Mouse (Mus musculus) forebrain, embryonic 16.5 days (tissue): ENCODE measurements around the gene Rtbdn. TPM values are rescaled to one million over a fixed set of nuclear protein-coding genes. Genes with fewer than 3 reads are reported as not detected.

ENCODE experiments used
- ATAC-seq: fragments of 200-750 bp; cut with Nextera tagmentation; 2 replicates; pipeline ENCODE4 v1.8.0; 2017; ENCODE audit warnings: mild to moderate bottlenecking, moderate library complexity
- H3K27ac ChIP-seq: fragments of 300-500 bp; sonication (generic); 2 replicates; pipeline ENCODE4 v1.5.1; 2014; ENCODE audit warnings: low read length, control low read depth
- H3K27me3 ChIP-seq: fragments of 300-500 bp; sonication (generic); replicated peaks from 2 replicates; pipeline ENCODE4 v1.6.1; 2014; ENCODE audit warnings: low read length; ENCODE audit not compliant: control insufficient read depth, insufficient read depth
- H3K36me3 ChIP-seq: fragments of 300-500 bp; sonication (generic); 2 replicates; pipeline ENCODE4 v1.6.1; 2014; ENCODE audit not compliant: control insufficient read depth, insufficient read depth
- H3K4me1 ChIP-seq: fragments of 300-500 bp; sonication (generic); replicated peaks from 2 replicates; pipeline ENCODE4 v1.6.1; 2014; ENCODE audit warnings: low read length; ENCODE audit not compliant: control insufficient read depth, insufficient read depth
- H3K4me2 ChIP-seq: fragments of 300-500 bp; sonication (generic); 2 replicates; pipeline ENCODE4 v1.6.1; 2014; ENCODE audit warnings: mild to moderate bottlenecking, low read length, control low read depth
- H3K4me3 ChIP-seq: fragments of 300-500 bp; sonication (generic); replicated peaks from 2 replicates; pipeline ENCODE4 v1.5.1; 2014; ENCODE audit warnings: mild to moderate bottlenecking, low read length, control low read depth
- H3K9ac ChIP-seq: fragments of 300-500 bp; sonication (generic); replicated peaks from 2 replicates; pipeline ENCODE4 v1.6.1; 2014; ENCODE audit warnings: low read depth, low read length, control low read depth
- H3K9me3 ChIP-seq: fragments of 300-500 bp; sonication (generic); 2 replicates; pipeline ENCODE4 v1.6.1; 2016; ENCODE audit warnings: low read length; ENCODE audit not compliant: control insufficient read depth
- WGBS: fragments of 180-500 bp; shearing (Covaris S2); extraction: QIAGEN DNeasy Blood & Tissue Kit; methylation state at CpG from one replicate; pipeline ENCODE4 v1.1.7; 2014; 5-methylcytosine and 5-hydroxymethylcytosine counted together
- polyA plus RNA-seq: library from polyadenylated mRNA; unstranded; fragments of >200 nt; fragmentation: Nextera tagmentation; extraction: Ambion mirVana; gene quantifications from 2 replicates; pipeline ENCODE4 v1.2.1, GENCODE M21; 2015

The Rtbdn gene
- polyA plus RNA-seq, 1 experiment from 2014 or later = 2.4 TPM

- 0 out of 2 replicates have a peak overlapping the region, but pooled peaks have one; percentile 26 for H3K9ac ChIP-seq
These were observed 42.5 kb downstream of the Rtbdn start for GRCm38 (mm10) chr8:84989311-84989731.

GRCm38 (mm10) chr8:84989810-84990209 is 43.0 kb downstream of the Rtbdn start:
- ATAC-seq = peak; percentile 51
- peak overlapping the region; percentile 74 for H3K4me3 ChIP-seq
- under 1% methylated on average over 15 of the region's 15 CpGs for WGBS

More at GRCm38 (mm10) chr8:84989311-84989731, 42.5 kb downstream of the Rtbdn start:
- Histone ChIP-seq H3K36me3 (no peaks in the 10 kb centered on the region), H3K27ac (no peak overlapping the region), H3K9me3 (no peaks in the 10 kb centered on the region), H3K27me3 (peaks cover 10% of the 10 kb centered on the region; the same call in 1 of the 2 replicates), H3K4me1 (peaks cover 33% of the 10 kb centered on the region), H3K4me2 (peak overlapping the region; percentile 97), H3K4me3 (no peak overlapping the region)
- WGBS = 12% methylated on average over 15 of the region's 15 CpGs
- ATAC-seq = no peak

GRCm38 (mm10) chr8:84990349-84990748 is 43.6 kb downstream of the Rtbdn start, which contains the start of gene Hook2:
Gene Hook2, plus strand, starts transcription at chr8:84990603.
- Histone ChIP-seq H3K9ac (peak within 1 kb of the TSS; percentile 81), H3K27ac (peak within 1 kb of the TSS; percentile 82), H3K4me3 (peak within 1 kb of the TSS; percentile 74), H3K9me3 (no peaks in the 10 kb centered on the region), H3K4me1 (peaks cover 25% of the 10 kb centered on the region), H3K27me3 (peaks cover 10% of the 10 kb centered on the region; the same call in 1 of the 2 replicates), H3K36me3 (no peaks in the 10 kb centered on the region), H3K4me2 (peak within 1 kb of the TSS; percentile 97)
- ATAC-seq = peak; percentile 89
- 0% methylated on average over 26 of the region's 28 CpGs for WGBS

More at GRCm38 (mm10) chr8:84989810-84990209, 43.0 kb downstream of the Rtbdn start:
- Histone ChIP-seq H3K9me3 (no peaks in the 10 kb centered on the region), H3K27me3 (peaks cover 10% of the 10 kb centered on the region; the same call in 1 of the 2 replicates), H3K36me3 (no peaks in the 10 kb centered on the region), H3K4me2 (peak overlapping the region; percentile 97), H3K4me1 (peaks cover 30% of the 10 kb centered on the region), H3K27ac (peak overlapping the region; percentile 82), H3K9ac (peak overlapping the region; percentile 59)

- 2% methylated on average over 15 of the region's 15 CpGs for WGBS
- Histone ChIP-seq H3K9ac (peak overlapping the region; percentile 81), H3K4me1 (peaks cover 20% of the 10 kb centered on the region), H3K27me3 (peaks cover 10% of the 10 kb centered on the region; the same call in 1 of the 2 replicates), H3K36me3 (no peaks in the 10 kb centered on the region), H3K9me3 (no peaks in the 10 kb centered on the region), H3K4me2 (peak overlapping the region; percentile 97), H3K27ac (0 out of 2 replicates have a peak overlapping the region, but pooled peaks have one; percentile 28), H3K4me3 (peak overlapping the region; percentile 74)
- ATAC-seq = peak; percentile 7; the same call in 1 of the 2 replicates
These were observed 44.0 kb downstream of the Rtbdn start for GRCm38 (mm10) chr8:84990836-84991235.

- H3K4me1 ChIP-seq = peaks cover 19% of the 10 kb centered on the region
- no peak overlapping the region for H3K4me2 ChIP-seq
- H3K36me3 ChIP-seq = no peaks in the 10 kb centered on the region
- H3K4me3 ChIP-seq = no peak overlapping the region
- no peak for ATAC-seq
- WGBS = 92% methylated on average over 9 of the region's 9 CpGs
- no peak overlapping the region for H3K9ac ChIP-seq
- no peaks in the 10 kb centered on the region for H3K9me3 ChIP-seq
- no peak overlapping the region for H3K27ac ChIP-seq
- H3K27me3 ChIP-seq = no peaks in the 10 kb centered on the region
These were observed 47.6 kb downstream of the Rtbdn start for GRCm38 (mm10) chr8:84994375-84994774.

GRCm38 (mm10) chr8:84995680-84996079 is 48.9 kb downstream of the Rtbdn start:
- Histone ChIP-seq H3K27ac (no peak overlapping the region), H3K4me1 (peaks cover 13% of the 10 kb centered on the region), H3K9ac (peak overlapping the region; percentile 29; the same call in 1 of the 2 replicates), H3K36me3 (no peaks in the 10 kb centered on the region), H3K9me3 (no peaks in the 10 kb centered on the region), H3K4me3 (no peak overlapping the region), H3K4me2 (no peak overlapping the region), H3K27me3 (no peaks in the 10 kb centered on the region)
- 14% methylated on average over 25 of the region's 25 CpGs for WGBS
- ATAC-seq = peak; percentile 15; the same call in 1 of the 2 replicates

GRCm38 (mm10) chr8:84996978-84997377 is 50.2 kb downstream of the Rtbdn start:
- Histone ChIP-seq H3K4me3 (no peak overlapping the region), H3K4me2 (no peak overlapping the region), H3K9ac (no peak overlapping the region), H3K27me3 (no peaks in the 10 kb centered on the region), H3K4me1 (peaks cover 8% of the 10 kb centered on the region), H3K9me3 (no peaks in the 10 kb centered on the region), H3K36me3 (no peaks in the 10 kb centered on the region), H3K27ac (no peak overlapping the region)
- ATAC-seq = no peak
- WGBS = 85% methylated on average over 5 of the region's 5 CpGs

- no peak overlapping the region for H3K4me3 ChIP-seq
- no peaks in the 10 kb centered on the region for H3K9me3 ChIP-seq
- peaks cover under 1% of the 10 kb centered on the region; the same call in 1 of the 2 replicates for H3K36me3 ChIP-seq
- H3K27me3 ChIP-seq = no peaks in the 10 kb centered on the region
- H3K4me2 ChIP-seq = peak overlapping the region; percentile 35
- peak; percentile 81 for ATAC-seq
- peak overlapping the region; percentile 31 for H3K9ac ChIP-seq
- H3K4me1 ChIP-seq = peaks cover 8% of the 10 kb centered on the region
- under 1% methylated on average over 19 of the region's 19 CpGs for WGBS
- no peak overlapping the region for H3K27ac ChIP-seq
These were observed 51.0 kb downstream of the Rtbdn start for GRCm38 (mm10) chr8:84997649-84998295.
